Mouse (Mus musculus): ENCODE data around the gene Zfp82. TPM values are rescaled to one million over a fixed set of nuclear protein-coding genes. Genes with fewer than 3 reads are reported as not detected.
"Not testable (repeated sequence)": the region's sequence is repeated elsewhere in the genome, so short reads cannot be mapped to it uniquely, and the experiment has no call there.

Gene Zfp82
- total and polyA plus RNA-seq, 3 experiments = 2.0 to 2.2 TPM; not detected in 1

DNA sequence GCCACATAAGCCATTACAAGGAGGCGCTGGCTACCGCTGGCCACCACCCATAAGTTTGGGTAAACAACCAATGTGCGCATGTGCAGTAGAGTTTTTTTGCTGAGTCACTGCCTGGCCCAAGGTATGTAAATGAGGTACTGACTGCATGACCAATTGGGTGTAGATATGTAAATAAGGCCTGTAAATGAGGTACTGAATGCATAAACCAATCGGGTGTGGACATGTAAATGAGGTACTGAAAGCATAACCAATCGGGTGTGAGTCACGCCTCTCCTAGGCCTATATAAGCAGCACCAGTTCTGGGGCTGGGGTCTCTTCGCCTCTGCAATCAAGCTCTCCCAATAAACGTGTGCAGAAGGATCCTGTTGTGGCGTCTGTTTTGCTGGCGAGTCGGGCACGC is 45.2 kb upstream of the Zfp82 start:
- not testable (repeated sequence) for H3K4me3 ChIP-seq (ENCODE audit: control insufficient read depth in 1 of 2, insufficient read depth in 1 of 2, low read depth in 2 of 2, low read length in 2 of 2); H3K4me1 ChIP-seq (ENCODE audit: control insufficient read depth in 1 of 2, insufficient read depth in 2 of 2, low read length in 2 of 2); H3K27me3 ChIP-seq (ENCODE audit: control insufficient read depth in 1 of 2, insufficient read depth in 2 of 2, low read length in 2 of 2); H3K9me3 ChIP-seq (replicated peaks; ENCODE audit: insufficient read depth, low read length); H3K36me3 ChIP-seq (ENCODE audit: control insufficient read depth in 1 of 2, insufficient read depth in 2 of 2, low read length in 2 of 2); H3K9ac ChIP-seq (ENCODE audit: control insufficient read depth, low read depth, low read length, poor library complexity, severe bottlenecking); H3K79me2 ChIP-seq (ENCODE audit: control insufficient read depth, insufficient read depth, low read length, poor library complexity)
- H3K27ac ChIP-seq (ENCODE audit: control insufficient read depth, low read depth, low read length) = peak overlapping the region; percentile 35; the same call in 1 of the 2 replicates
- DNase-seq (ENCODE audit: low read depth, low spot score) = peak; percentile 73
- TF ChIP-seq TBP (IDR thresholded peaks at IDR 0.05; ENCODE audit: low read depth, low read length) = peak; percentile 64

DNA sequence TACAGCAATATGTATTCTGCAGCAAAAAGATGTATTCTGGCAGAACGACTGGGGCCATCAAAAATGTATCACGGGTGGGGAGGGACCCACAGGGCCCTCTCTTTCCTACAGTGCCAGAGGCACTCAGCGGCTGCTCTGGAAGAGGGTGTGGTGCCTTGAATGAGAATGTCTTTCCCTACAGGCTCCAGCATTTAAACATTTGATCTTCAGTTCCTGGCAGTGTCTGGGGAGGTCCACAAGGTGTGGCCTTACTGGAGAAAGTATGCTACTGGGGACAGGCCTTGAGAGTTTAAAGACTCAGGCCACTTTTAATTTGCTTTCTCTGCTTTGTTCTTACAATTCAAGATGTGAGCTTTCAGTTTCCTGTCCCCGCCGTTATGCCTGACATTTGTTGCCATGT is 43.4 kb upstream of the Zfp82 start:
- Histone ChIP-seq H3K36me3 (ENCODE audit: control insufficient read depth in 1 of 2, insufficient read depth in 2 of 2, low read length in 2 of 2) (no peaks in the 10 kb centered on the region), H3K9ac (ENCODE audit: control insufficient read depth, low read depth, low read length, poor library complexity, severe bottlenecking) (no peak overlapping the region), H3K27me3 (ENCODE audit: control insufficient read depth in 1 of 2, insufficient read depth in 2 of 2, low read length in 2 of 2) (no peaks in the 10 kb centered on the region), H3K4me3 (ENCODE audit: control insufficient read depth in 1 of 2, insufficient read depth in 1 of 2, low read depth in 2 of 2, low read length in 2 of 2) (no peak overlapping the region), H3K9me3 (replicated peaks; ENCODE audit: insufficient read depth, low read length) (no peaks in the 10 kb centered on the region), H3K27ac (ENCODE audit: control insufficient read depth, low read depth, low read length) (no peak overlapping the region), H3K79me2 (ENCODE audit: control insufficient read depth, insufficient read depth, low read length, poor library complexity) (no peaks in the 10 kb centered on the region), H3K4me1 (ENCODE audit: control insufficient read depth in 1 of 2, insufficient read depth in 2 of 2, low read length in 2 of 2) (no peaks in the 10 kb centered on the region)
- TF ChIP-seq SMC3 (IDR thresholded peaks at IDR 0.05; ENCODE audit: low read depth, low read length) (no peak), TCF12 (IDR thresholded peaks at IDR 0.05; ENCODE audit: low read depth, low read length) (no peak), MXI1 (IDR thresholded peaks at IDR 0.05; ENCODE audit: low read depth, low read length) (no peak), MAFK (IDR thresholded peaks at IDR 0.05; ENCODE audit: borderline replicate concordance, low read depth, low read length) (no peak), MAZ (IDR thresholded peaks at IDR 0.05; ENCODE audit: low read depth, low read length) (no peak), ZKSCAN1 (IDR thresholded peaks at IDR 0.05; ENCODE audit: low read depth, low read length) (no peak), BHLHE40 (IDR thresholded peaks at IDR 0.05; ENCODE audit: borderline replicate concordance, low read depth, low read length) (no peak), HCFC1 (IDR thresholded peaks at IDR 0.05; ENCODE audit: low read depth, low read length) (no peak), KAT2A (conservative IDR thresholded peaks at IDR 0.05; ENCODE audit: low read depth, low read length) (no peak), USF1 (IDR thresholded peaks at IDR 0.05; ENCODE audit: low read depth, low read length) (no peak), MAX (IDR thresholded peaks at IDR 0.05; ENCODE audit: low read length) (no peak), MYB (IDR thresholded peaks at IDR 0.05; ENCODE audit: low read depth, low read length) (no peak), TAL1 (IDR thresholded peaks at IDR 0.05; ENCODE audit: low read length) (no peak), SIN3A (IDR thresholded peaks at IDR 0.05; ENCODE audit: low read length) (no peak), ETS1 (IDR thresholded peaks at IDR 0.05; ENCODE audit: low read depth, low read length) (no peak), USF2 (IDR thresholded peaks at IDR 0.05; ENCODE audit: borderline replicate concordance in 1 of 2, insufficient read depth in 1 of 2, low read depth in 1 of 2, low read length in 2 of 2) (no peak), E2F4 (IDR thresholded peaks at IDR 0.05; ENCODE audit: borderline replicate concordance, low read depth, low read length) (no peak)
- DNase-seq (ENCODE audit: low read depth, low spot score) = no peak
